Mouse (Mus musculus) lung, postnatal 0 days (tissue): Measurements from ENCODE around the gene Pcbp3.

Source experiments
- CTCF ChIP-seq: IDR thresholded peaks from 2 replicates; pipeline ENCODE4 v1.5.1; 2016; ENCODE audit warnings: antibody characterized with exemption, mild to moderate bottlenecking
- EP300 ChIP-seq: IDR thresholded peaks from 2 replicates; pipeline ENCODE4 v1.6.1; 2016; ENCODE audit warnings: antibody characterized with exemption, mild to moderate bottlenecking, control low read depth

DNA sequence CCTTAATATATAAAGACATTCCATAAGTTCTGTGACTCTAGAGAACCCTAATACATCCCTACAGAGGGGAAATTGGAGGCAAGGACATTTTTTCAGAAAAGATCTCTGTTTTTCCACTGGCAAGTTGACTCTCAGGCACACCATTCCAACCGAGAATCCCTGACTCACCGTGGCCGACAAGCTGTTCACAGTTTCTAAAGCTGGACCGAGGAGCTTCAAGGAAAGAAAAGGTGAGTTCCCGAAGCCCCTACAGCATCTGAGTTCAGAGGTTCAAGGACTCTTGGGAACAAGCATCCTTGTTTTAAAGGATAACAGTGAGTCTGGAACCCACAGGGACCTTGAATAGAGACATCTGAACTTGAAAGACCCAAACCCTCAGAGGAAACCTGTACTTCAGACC is 26.9 kb upstream of the Pcbp3 start:
- no peak for TF ChIP-seq CTCF
- TF ChIP-seq EP300: no peak
